ENCODE assay signal across 7 mouse cellular contexts in genomic region chr11:75461743-75462252, GRCm38 (mm10). TPM values are rescaled to one million over a fixed set of nuclear protein-coding genes. Genes with fewer than 3 reads are reported as not detected.
DNase-seq lines count a peak whose midpoint lies in the region; ATAC-seq lines count a peak whose summit lies in the region.

No protein-coding gene starts in this region.

- WGBS in embryonic facial prominence, embryonic 15.5 days: under 1% methylated on average over 28 of the region's 30 CpGs
- WGBS in intestine, embryonic 15.5 days: under 1% methylated on average over 28 of the region's 30 CpGs
- WGBS in neural tube, embryonic 14.5 days: under 1% methylated on average over 27 of the region's 30 CpGs

- H3K4me1 ChIP-seq in megakaryocyte, embryonic 14.5 days: peaks cover 77% of the 10 kb centered on the region
- peaks cover 35% of the 10 kb centered on the region for H3K4me1 ChIP-seq in embryonic facial prominence, embryonic 15.5 days
- H3K4me1 ChIP-seq in intestine, embryonic 15.5 days (replicated peaks): peaks cover 30% of the 10 kb centered on the region
- peaks cover 16% of the 10 kb centered on the region for H3K4me1 ChIP-seq in neural tube, embryonic 14.5 days (ENCODE audit: control insufficient read depth, insufficient read depth, low read length)

- ATAC-seq in megakaryocyte, adult 5-6 weeks (ENCODE audit: poor library complexity, severe bottlenecking): no peak
- peak; percentile 3; the same call in 1 of the 2 replicates for ATAC-seq in embryonic facial prominence, embryonic 15.5 days (ENCODE audit: insufficient number of reproducible peaks, low FRiP score, low TSS enrichment, low read depth)
- peak; percentile 11; the same call in 1 of the 2 replicates for ATAC-seq in intestine, embryonic 15.5 days
- peak; percentile 44 for ATAC-seq in neural tube, embryonic 14.5 days (ENCODE audit: low read depth)

- H3K9me3 ChIP-seq in megakaryocyte, embryonic 14.5 days: peaks cover 7% of the 10 kb centered on the region; the same call in 1 of the 2 replicates
- no peaks in the 10 kb centered on the region for H3K9me3 ChIP-seq in embryonic facial prominence, embryonic 15.5 days (replicated peaks)
- H3K9me3 ChIP-seq in intestine, embryonic 15.5 days: no peaks in the 10 kb centered on the region
- H3K9me3 ChIP-seq in neural tube, embryonic 14.5 days (ENCODE audit: control insufficient read depth, low read length): no peaks in the 10 kb centered on the region

- no peaks in the 10 kb centered on the region for H3K27me3 ChIP-seq in megakaryocyte, embryonic 14.5 days (replicated peaks)
- no peaks in the 10 kb centered on the region for H3K27me3 ChIP-seq in embryonic facial prominence, embryonic 15.5 days
- no peaks in the 10 kb centered on the region for H3K27me3 ChIP-seq in intestine, embryonic 15.5 days (replicated peaks)
- H3K27me3 ChIP-seq in neural tube, embryonic 14.5 days (ENCODE audit: control insufficient read depth, insufficient read depth, low read length): no peaks in the 10 kb centered on the region

- H3K36me3 ChIP-seq in megakaryocyte, embryonic 14.5 days (replicated peaks; ENCODE audit: low read length): peaks cover 38% of the 10 kb centered on the region
- H3K36me3 ChIP-seq in embryonic facial prominence, embryonic 15.5 days: peaks cover 20% of the 10 kb centered on the region
- H3K36me3 ChIP-seq in intestine, embryonic 15.5 days: peaks cover 6% of the 10 kb centered on the region; the same call in 1 of the 2 replicates
- H3K36me3 ChIP-seq in neural tube, embryonic 14.5 days (ENCODE audit: control insufficient read depth, insufficient read depth, low read length): 0 out of 2 replicates have a peak, but pooled peaks cover 6% of the 10 kb centered on the region

- no peak for DNase-seq in gastrocnemius, postnatal 14 days
- DNase-seq in layer of hippocampus, postnatal 36 days: no peak

- peak overlapping the region; percentile 85 for H3K27ac ChIP-seq in embryonic facial prominence, embryonic 15.5 days (replicated peaks)
- H3K27ac ChIP-seq in intestine, embryonic 15.5 days: peak overlapping the region; percentile 91
- peak overlapping the region; percentile 39; the same call in 1 of the 2 replicates for H3K27ac ChIP-seq in neural tube, embryonic 14.5 days (ENCODE audit: low read depth, low read length)

- H3K4me3 ChIP-seq in megakaryocyte, embryonic 14.5 days (replicated peaks): peak overlapping the region; percentile 99
- peak overlapping the region; percentile 81 for H3K4me3 ChIP-seq in embryonic facial prominence, embryonic 15.5 days (replicated peaks)
- H3K4me3 ChIP-seq in intestine, embryonic 15.5 days (replicated peaks): peak overlapping the region; percentile 65
- peak overlapping the region; percentile 86 for H3K4me3 ChIP-seq in neural tube, embryonic 14.5 days (ENCODE audit: low read depth, low read length)

- intact Hi-C loops in gastrocnemius, postnatal 14 days (cut with DNase I; ENCODE audit: low total_unique reads): no loop called here

- peak overlapping the region; percentile 58 for H3K9ac ChIP-seq in embryonic facial prominence, embryonic 15.5 days
- peak overlapping the region; percentile 49 for H3K9ac ChIP-seq in intestine, embryonic 15.5 days
- H3K9ac ChIP-seq in neural tube, embryonic 14.5 days (replicated peaks; ENCODE audit: low read depth, low read length): peak overlapping the region; percentile 64

- H3K4me2 ChIP-seq in embryonic facial prominence, embryonic 15.5 days (replicated peaks): peak overlapping the region; percentile 91
- H3K4me2 ChIP-seq in intestine, embryonic 15.5 days (replicated peaks): peak overlapping the region; percentile 91
- H3K4me2 ChIP-seq in neural tube, embryonic 14.5 days (ENCODE audit: low read depth, low read length): peak overlapping the region; percentile 72

RNA-seq across cellular contexts. Expression of gene Tlcd2, which starts 0.3 kb away (rescaled TPM):
- 1.7 TPM in 1 of 2 replicates, not detected in the other for polyA plus RNA-seq in megakaryocyte, embryonic 14.5 days (2012; ENCODE audit: insufficient read depth, low replicate concordance)
- 3.1 and 7.8 TPM in 2 replicates for total RNA-seq in megakaryocyte, adult 5-6 weeks (2015)
- 4.6 and 5.4 TPM in 2 replicates for total RNA-seq in megakaryocyte, adult 5-6 weeks (2017)
- polyA plus RNA-seq in embryonic facial prominence, embryonic 15.5 days (2015; fragmentation: Nextera tagmentation; extraction: Ambion mirVana): 35.1 and 38.0 TPM in 2 replicates
- 17.7 and 20.3 TPM in 2 replicates for polyA plus RNA-seq in intestine, embryonic 15.5 days (2015; fragmentation: Nextera tagmentation; extraction: Ambion mirVana)
- polyA plus RNA-seq in neural tube, embryonic 14.5 days (2014; fragmentation: Nextera tagmentation; extraction: Ambion mirVana): 1.8 and 4.0 TPM in 2 replicates
- total RNA-seq in gastrocnemius, postnatal 14 days (2021): 10 to 100 TPM; 17.3 to 23.0 TPM
- total RNA-seq in layer of hippocampus, postnatal 36 days (2021): under 1 TPM; 0.40 to 0.85 TPM

RNA-seq across cellular contexts. Expression of gene Wdr81, which starts 7.3 kb away (rescaled TPM):
- polyA plus RNA-seq in megakaryocyte, embryonic 14.5 days (2012; ENCODE audit: insufficient read depth, low replicate concordance): 10.8 and 12.0 TPM in 2 replicates
- 11.1 and 11.9 TPM in 2 replicates for total RNA-seq in megakaryocyte, adult 5-6 weeks (2015)
- total RNA-seq in megakaryocyte, adult 5-6 weeks (2017): 9.3 and 11.8 TPM in 2 replicates
- 6.3 and 7.4 TPM in 2 replicates for polyA plus RNA-seq in embryonic facial prominence, embryonic 15.5 days (2015; fragmentation: Nextera tagmentation; extraction: Ambion mirVana)
- 6.1 and 7.0 TPM in 2 replicates for polyA plus RNA-seq in intestine, embryonic 15.5 days (2015; fragmentation: Nextera tagmentation; extraction: Ambion mirVana)
- polyA plus RNA-seq in neural tube, embryonic 14.5 days (2014; fragmentation: Nextera tagmentation; extraction: Ambion mirVana): 6.3 and 7.4 TPM in 2 replicates
- 1 to 10 TPM; 6.0 TPM for total RNA-seq in gastrocnemius, postnatal 14 days (2021)
- 10 to 100 TPM; 20.6 to 22.6 TPM for total RNA-seq in layer of hippocampus, postnatal 36 days (2021)

RNA-seq across cellular contexts. Expression of gene Serpinf2, which starts 22.4 kb away (rescaled TPM):
- not detected in 2 replicates for polyA plus RNA-seq in megakaryocyte, embryonic 14.5 days (2012; ENCODE audit: insufficient read depth, low replicate concordance)
- 0.71 TPM in 1 of 2 replicates, not detected in the other for total RNA-seq in megakaryocyte, adult 5-6 weeks (2015)
- total RNA-seq in megakaryocyte, adult 5-6 weeks (2017): not detected in 2 replicates
- 0.09 TPM in 1 of 2 replicates, not detected in the other for polyA plus RNA-seq in embryonic facial prominence, embryonic 15.5 days (2015; fragmentation: Nextera tagmentation; extraction: Ambion mirVana)
- 20.4 and 26.4 TPM in 2 replicates for polyA plus RNA-seq in intestine, embryonic 15.5 days (2015; fragmentation: Nextera tagmentation; extraction: Ambion mirVana)
- polyA plus RNA-seq in neural tube, embryonic 14.5 days (2014; fragmentation: Nextera tagmentation; extraction: Ambion mirVana): 0.27 TPM in 2 replicates
- total RNA-seq in gastrocnemius, postnatal 14 days (2021): not detected
- total RNA-seq in layer of hippocampus, postnatal 36 days (2021): under 1 TPM; 0.40 to 0.50 TPM

RNA-seq across cellular contexts. Expression of gene Prpf8, which starts 24.8 kb away (rescaled TPM):
- 18.1 and 35.1 TPM in 2 replicates for polyA plus RNA-seq in megakaryocyte, embryonic 14.5 days (2012; ENCODE audit: insufficient read depth, low replicate concordance)
- total RNA-seq in megakaryocyte, adult 5-6 weeks (2015): 91.3 and 102 TPM in 2 replicates
- total RNA-seq in megakaryocyte, adult 5-6 weeks (2017): 69.3 and 90.7 TPM in 2 replicates
- 51.7 and 52.5 TPM in 2 replicates for polyA plus RNA-seq in embryonic facial prominence, embryonic 15.5 days (2015; fragmentation: Nextera tagmentation; extraction: Ambion mirVana)
- 47.5 and 48.2 TPM in 2 replicates for polyA plus RNA-seq in intestine, embryonic 15.5 days (2015; fragmentation: Nextera tagmentation; extraction: Ambion mirVana)
- polyA plus RNA-seq in neural tube, embryonic 14.5 days (2014; fragmentation: Nextera tagmentation; extraction: Ambion mirVana): 65.0 and 82.8 TPM in 2 replicates
- total RNA-seq in gastrocnemius, postnatal 14 days (2021): 10 to 100 TPM; 64.9 to 68.5 TPM
- total RNA-seq in layer of hippocampus, postnatal 36 days (2021): 100 to 1,000 TPM; 126 to 130 TPM

RNA-seq across cellular contexts. Expression of gene Serpinf1, which starts 39.3 kb away (rescaled TPM):
- polyA plus RNA-seq in megakaryocyte, embryonic 14.5 days (2012; ENCODE audit: insufficient read depth, low replicate concordance): 2.5 TPM in 1 of 2 replicates, not detected in the other
- total RNA-seq in megakaryocyte, adult 5-6 weeks (2015): 26.5 and 30.8 TPM in 2 replicates
- 36.2 and 39.2 TPM in 2 replicates for total RNA-seq in megakaryocyte, adult 5-6 weeks (2017)
- polyA plus RNA-seq in embryonic facial prominence, embryonic 15.5 days (2015; fragmentation: Nextera tagmentation; extraction: Ambion mirVana): 393 and 406 TPM in 2 replicates
- 41.1 and 48.0 TPM in 2 replicates for polyA plus RNA-seq in intestine, embryonic 15.5 days (2015; fragmentation: Nextera tagmentation; extraction: Ambion mirVana)
- 5.1 and 80.9 TPM in 2 replicates for polyA plus RNA-seq in neural tube, embryonic 14.5 days (2014; fragmentation: Nextera tagmentation; extraction: Ambion mirVana)
- total RNA-seq in gastrocnemius, postnatal 14 days (2021): 100 to 1,000 TPM; 128 to 156 TPM
- total RNA-seq in layer of hippocampus, postnatal 36 days (2021): 10 to 100 TPM; 12.5 to 17.0 TPM

Comparison
In these comparisons a context has a peak if more than half of its experiments do, and no peak if none do; other contexts are left out.
1. H3K27ac ChIP-seq: peak in every context shown above with its lines; median percentile 91 in intestine, embryonic 15.5 days; 85 in embryonic facial prominence, embryonic 15.5 days; 39 in neural tube, embryonic 14.5 days.
2. RNA of gene Serpinf2, which starts 22.4 kb away (polyA plus RNA-seq): 20.4 to 26.4 TPM in intestine, embryonic 15.5 days; 0.27 TPM in neural tube, embryonic 14.5 days, 0.09 TPM in embryonic facial prominence, embryonic 15.5 days and not detected in megakaryocyte, embryonic 14.5 days; every median in the first group is over 10 times any median in the second.
3. Peak in every context shown above with its lines, with median percentiles within 50 percentile points of each other: H3K4me3 ChIP-seq, H3K4me2 ChIP-seq and H3K9ac ChIP-seq.